Mouse (Mus musculus) neutrophil, adult 5-6 weeks (primary cell): ENCODE measurements around the gene Snx22. TPM values are rescaled to one million over a fixed set of nuclear protein-coding genes. Genes with fewer than 3 reads are reported as not detected.

Source experiments
- ATAC-seq: fragments of 151-379, 151-347 bp; 2 replicates; pipeline ENCODE4 v1.8.0; 2017; ENCODE audit warnings: mild to moderate bottlenecking, moderate TSS enrichment; ENCODE audit not compliant: insufficient number of reproducible peaks, poor library complexity, low FRiP score, severe bottlenecking; ENCODE audit errors: extremely low read depth
- total RNA-seq: library from RNA; stranded (forward); fragments of 200-1000 nt; gene quantifications from 2 replicates; pipeline ENCODE4 v1.2.3, GENCODE M21; 2017

Snx22 gene
- 0.58 and 0.74 TPM in 2 replicates for total RNA-seq

- peak; percentile 48; the same call in 1 of the 2 replicates for ATAC-seq
Observed at GRCm38 (mm10) chr9:66069583-66069982, at the start of gene Snx22. Gene Snx22, minus strand, starts transcription at chr9:66069719.

GRCm38 (mm10) chr9:66116890-66117289 lies 47.4 kb upstream of the Snx22 start:
- no peak for ATAC-seq

GRCm38 (mm10) chr9:66114341-66114740 lies 44.8 kb upstream of the Snx22 start:
- ATAC-seq: peak; percentile 33; the same call in 1 of the 2 replicates

GRCm38 (mm10) chr9:66110611-66111379 lies 41.3 kb upstream of the Snx22 start:
- no peak for ATAC-seq

- no peak for ATAC-seq
Observed at GRCm38 (mm10) chr9:66110126-66110525, 40.6 kb upstream of the Snx22 start.

GRCm38 (mm10) chr9:66109574-66109973 lies 40.1 kb upstream of the Snx22 start:
- no peak for ATAC-seq

DNA sequence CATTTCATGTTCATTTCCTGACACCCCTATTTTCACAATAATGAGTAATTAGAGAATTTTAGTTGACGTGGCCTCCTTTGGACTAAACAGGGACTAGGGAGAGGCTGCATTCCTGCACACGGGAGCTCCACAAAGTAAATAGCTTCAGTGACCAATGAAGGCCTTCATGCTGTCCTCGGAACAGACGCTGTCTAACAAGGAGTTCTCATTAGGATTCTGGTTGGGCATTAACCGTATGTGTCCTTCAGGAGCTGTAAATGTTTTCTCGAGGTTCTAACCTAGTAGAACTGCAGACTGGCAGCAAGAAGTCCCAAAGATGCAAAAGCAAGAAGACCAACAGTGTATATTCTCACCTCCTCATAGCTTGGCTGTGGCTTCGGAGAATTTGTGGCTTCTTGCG lies 35.6 kb upstream of the Snx22 start:
- no peak for ATAC-seq

- no peak for ATAC-seq
Observed at GRCm38 (mm10) chr9:66104601-66105000, 35.1 kb upstream of the Snx22 start.

GRCm38 (mm10) chr9:66102668-66103067 lies 33.1 kb upstream of the Snx22 start:
- no peak for ATAC-seq

DNA sequence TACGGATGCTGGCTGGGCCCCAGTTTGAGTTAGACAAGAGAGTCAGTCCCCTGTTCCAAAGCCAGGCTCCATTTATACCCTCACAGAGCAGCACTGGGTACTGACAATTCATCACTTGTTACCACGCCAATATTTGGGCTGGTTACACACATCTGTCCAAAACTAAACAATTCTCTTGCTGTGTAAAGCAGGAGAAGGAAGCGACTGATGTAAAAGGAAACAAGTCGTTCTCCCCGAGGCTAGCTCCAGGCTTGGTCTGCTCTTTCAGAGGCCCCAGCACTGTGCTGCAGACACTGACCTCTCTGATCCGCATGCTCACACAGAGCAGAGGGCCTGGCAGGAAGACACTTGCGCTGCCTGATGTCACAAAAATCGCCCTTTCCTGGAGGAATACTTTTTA lies 32.1 kb upstream of the Snx22 start:
- no peak for ATAC-seq

DNA sequence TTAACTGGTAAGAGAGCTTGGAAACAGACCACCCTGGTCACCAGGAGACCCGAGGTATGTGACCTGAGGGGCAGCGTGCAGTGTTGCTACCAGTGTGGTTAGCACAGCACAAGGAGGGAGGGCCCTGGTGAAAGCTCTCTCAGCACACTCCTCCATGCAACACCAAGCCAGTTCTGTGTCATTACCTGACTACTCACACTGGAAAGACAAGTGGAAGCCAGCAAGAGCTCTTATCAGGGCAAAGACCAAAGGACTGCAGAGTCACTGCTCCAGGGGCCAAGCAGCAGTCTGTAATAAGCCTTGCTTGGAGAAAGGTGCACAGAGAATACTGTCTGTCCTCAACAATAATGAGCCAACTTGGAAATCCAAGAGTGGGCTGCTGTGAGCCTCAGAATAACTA lies 23.1 kb upstream of the Snx22 start:
- no peak for ATAC-seq

- ATAC-seq: no peak
Observed at GRCm38 (mm10) chr9:66091327-66092231, 22.1 kb upstream of the Snx22 start.

DNA sequence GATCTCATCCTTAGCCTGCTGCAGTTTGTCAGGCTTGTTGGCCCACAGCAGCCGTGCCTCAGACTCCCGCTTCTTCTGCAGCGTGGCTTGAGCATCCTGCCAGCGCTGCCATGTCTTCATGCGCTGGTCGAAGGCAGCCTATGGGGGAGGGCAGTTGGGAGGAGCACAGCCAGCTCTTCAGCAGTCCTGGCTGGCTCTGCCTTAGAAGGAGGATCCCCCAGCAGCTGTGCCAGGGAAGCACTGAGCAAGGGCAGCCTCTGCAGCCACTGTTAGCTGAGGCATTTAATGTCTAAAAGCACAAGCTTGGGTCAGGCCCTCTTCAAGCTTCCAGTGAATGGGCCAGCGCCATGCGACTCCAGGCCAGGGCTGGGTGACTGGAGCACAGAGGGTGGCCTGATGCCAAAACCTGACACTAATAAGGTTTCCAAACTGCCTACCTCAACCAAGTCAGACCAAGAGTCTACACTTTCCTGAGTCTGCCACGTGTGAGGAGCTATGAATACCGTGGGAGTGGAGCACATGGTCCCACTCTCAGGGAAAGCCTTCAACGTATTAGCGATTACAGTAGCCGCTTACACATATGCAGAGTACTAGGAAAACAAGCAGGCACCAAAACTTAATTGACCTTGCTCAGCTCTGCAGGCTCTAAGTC lies 21.2 kb upstream of the Snx22 start:
- ATAC-seq: no peak

GRCm38 (mm10) chr9:66088411-66088810 lies 18.9 kb upstream of the Snx22 start:
- ATAC-seq: no peak

DNA sequence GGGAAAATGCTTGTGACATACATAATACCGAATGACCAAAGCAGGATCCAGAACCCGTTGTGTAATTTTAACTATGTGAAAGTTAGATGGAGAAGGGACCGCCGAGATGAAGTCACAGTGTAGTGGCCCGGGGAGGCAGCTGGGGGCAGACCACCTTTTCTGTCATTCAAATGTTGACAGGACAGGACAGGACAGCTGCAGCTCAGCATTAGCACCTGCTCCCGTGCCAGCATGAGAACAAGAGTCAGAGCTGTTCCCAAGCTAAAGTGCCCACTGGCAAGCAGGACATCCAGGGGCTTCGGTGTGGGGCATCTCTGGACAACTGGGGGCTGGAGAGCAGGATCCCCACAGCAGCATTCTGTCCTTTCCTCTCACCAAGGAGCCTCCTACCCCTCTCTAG lies 17.5 kb upstream of the Snx22 start:
- no peak for ATAC-seq

- no peak for ATAC-seq
Observed at GRCm38 (mm10) chr9:66084171-66084570, 14.7 kb upstream of the Snx22 start.

GRCm38 (mm10) chr9:66081999-66082398 lies 12.5 kb upstream of the Snx22 start:
- no peak for ATAC-seq

GRCm38 (mm10) chr9:66080804-66081459 lies 11.4 kb upstream of the Snx22 start:
- no peak for ATAC-seq

- ATAC-seq: no peak
Observed at GRCm38 (mm10) chr9:66078493-66078892, 9.0 kb upstream of the Snx22 start.
